Mouse (Mus musculus) urinary bladder, postnatal 10 days (tissue): Measurements from ENCODE around the gene Tnni3k.

Experiments
- DNase-seq: peaks from one replicate; pipeline ENCODE4 v3.0.0; 2022; ENCODE audit warnings: low spot score

Gene Tnni3k

DNA sequence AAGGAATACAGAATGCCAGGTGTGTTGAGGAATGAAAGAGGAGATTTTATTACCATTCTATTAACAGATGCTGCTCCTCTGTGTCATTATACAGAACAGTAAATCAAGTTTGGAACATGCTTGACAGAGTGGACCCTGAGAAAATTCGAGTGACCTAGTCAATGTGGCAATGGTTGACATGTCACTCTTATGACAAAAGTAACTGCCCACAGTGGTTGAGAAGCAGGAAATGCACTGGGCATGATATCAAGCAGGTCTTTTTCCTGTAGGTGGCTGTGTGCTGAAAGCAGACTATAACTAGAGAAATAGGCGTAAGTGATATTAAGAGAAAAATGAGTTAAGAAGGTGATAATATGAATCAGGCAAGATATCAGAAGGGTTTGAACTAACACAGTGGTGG, 105.7 kb downstream of the Tnni3k start:
- no peak for DNase-seq

DNA sequence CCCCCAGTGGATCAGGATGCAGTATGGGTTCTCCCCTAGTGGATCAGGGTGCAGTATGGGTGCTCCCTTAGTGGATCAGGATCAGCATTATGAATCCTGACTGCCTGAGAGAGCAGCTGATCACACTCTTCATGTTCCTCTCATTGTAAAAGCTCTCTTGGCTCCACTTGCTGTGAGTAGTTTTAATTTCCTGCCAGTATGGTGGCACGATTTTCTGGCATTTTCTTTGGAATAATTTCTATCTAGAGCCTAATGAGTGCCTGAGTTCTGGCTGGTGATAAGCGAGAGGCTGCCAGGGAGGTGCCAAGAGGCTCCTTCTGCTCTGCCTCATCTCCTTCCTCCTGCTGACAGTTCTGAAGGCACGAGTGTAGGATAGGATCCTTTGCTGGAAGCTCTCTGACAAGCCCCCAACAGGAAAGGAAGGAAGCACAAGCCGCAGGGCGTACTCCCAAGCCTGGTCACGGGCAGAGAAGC, 109.5 kb downstream of the Tnni3k start:
- DNase-seq, result no peak

DNA sequence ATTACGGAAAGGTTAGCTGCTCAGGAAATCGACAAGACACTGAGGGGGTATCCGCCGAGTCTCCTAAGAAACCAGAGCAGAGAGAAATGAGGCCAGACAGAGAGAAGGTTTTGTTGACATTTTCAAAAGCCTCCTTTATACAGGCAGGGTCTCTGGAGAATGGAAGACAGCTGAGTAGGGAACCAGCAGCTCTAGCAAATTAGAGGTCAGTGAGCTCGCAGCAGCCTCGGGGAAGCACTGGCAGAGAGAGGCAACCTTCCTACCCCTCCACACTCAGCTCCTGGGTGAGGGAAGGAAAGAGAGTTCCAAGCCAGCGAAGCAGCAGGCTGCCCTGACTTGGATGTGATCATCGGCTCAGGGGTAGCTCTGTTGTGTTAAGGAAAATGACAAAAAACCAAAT, 127.5 kb downstream of the Tnni3k start:
- DNase-seq, result no peak

DNA sequence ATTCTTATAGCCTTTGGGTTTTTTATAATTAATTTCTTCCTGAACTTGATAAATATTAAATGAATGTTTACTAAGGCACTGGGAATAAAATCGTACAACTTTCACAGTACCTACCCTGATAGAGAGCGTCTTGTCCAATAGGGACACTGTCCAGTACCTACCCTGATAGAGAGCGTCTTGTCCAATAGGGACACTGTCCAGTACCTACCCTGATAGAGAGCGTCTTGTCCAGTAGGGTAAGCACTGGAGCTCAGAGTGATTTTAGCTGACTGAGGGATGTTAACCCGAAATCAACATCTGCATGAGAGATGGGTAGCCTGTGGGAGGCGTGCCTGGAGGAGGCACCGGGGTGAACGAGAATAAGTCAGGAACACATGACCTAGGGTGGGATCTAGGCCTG, 130.3 kb downstream of the Tnni3k start:
- no peak for DNase-seq

GRCm38 (mm10) chr3:154915566-154915965, 139.6 kb downstream of the Tnni3k start:
- no peak for DNase-seq

- no peak for DNase-seq
Observed at GRCm38 (mm10) chr3:154913641-154914040, 141.6 kb downstream of the Tnni3k start.

- no peak for DNase-seq
Observed at GRCm38 (mm10) chr3:154896737-154897136, 158.5 kb downstream of the Tnni3k start.

GRCm38 (mm10) chr3:154893225-154893624, 162.0 kb downstream of the Tnni3k start:
- DNase-seq, result no peak

- no peak for DNase-seq
Observed at GRCm38 (mm10) chr3:154885452-154885851, 169.8 kb downstream of the Tnni3k start.

DNA sequence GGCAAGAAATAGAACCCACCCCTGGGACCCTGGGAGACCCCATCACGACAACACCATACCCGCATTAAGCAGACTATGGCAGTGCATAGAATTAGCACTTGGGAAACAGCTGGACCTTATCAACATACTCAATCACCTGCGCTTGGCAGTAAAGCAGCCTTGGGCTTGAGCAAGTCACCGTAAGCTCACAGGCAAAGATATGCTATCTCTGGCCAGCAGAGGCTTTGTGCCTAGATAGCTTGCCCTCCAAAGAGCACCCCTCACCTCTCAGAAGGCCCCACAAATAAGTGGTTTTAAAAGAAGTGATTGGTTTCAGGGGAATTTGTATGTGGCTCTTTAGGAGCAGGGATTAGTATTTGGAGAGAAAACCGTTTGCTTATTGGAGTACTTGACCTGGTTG, 170.2 kb downstream of the Tnni3k start:
- DNase-seq, result no peak

GRCm38 (mm10) chr3:154881428-154881986, 173.7 kb downstream of the Tnni3k start:
- DNase-seq, result no peak

GRCm38 (mm10) chr3:154880536-154880939, 174.7 kb downstream of the Tnni3k start:
- DNase-seq, result no peak

GRCm38 (mm10) chr3:154880108-154880507, 175.1 kb downstream of the Tnni3k start:
- DNase-seq, result no peak

DNA sequence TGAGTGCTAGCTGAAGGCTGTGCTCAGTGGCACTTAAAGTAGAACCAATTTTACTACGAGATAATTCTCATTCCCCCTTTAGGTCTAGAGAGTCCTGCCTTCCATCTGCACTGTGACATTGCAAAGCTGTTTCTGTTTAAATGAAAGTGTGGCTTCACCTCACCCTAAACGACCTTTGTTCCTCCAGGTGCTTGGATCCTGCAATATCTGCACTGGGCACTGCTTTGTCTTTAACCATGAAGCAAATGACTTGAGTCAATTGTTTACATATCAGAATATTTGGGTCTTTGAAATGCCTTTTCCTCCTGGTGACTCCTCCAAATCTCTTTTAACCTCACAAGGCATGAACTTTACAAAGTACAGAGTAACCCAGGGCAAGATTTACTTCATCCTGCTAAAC, 175.7 kb downstream of the Tnni3k start:
- no peak for DNase-seq

- DNase-seq, result no peak
Observed at GRCm38 (mm10) chr3:154879080-154879479, 176.1 kb downstream of the Tnni3k start.

GRCm38 (mm10) chr3:154868807-154869206, 186.4 kb downstream of the Tnni3k start:
- no peak for DNase-seq

DNA sequence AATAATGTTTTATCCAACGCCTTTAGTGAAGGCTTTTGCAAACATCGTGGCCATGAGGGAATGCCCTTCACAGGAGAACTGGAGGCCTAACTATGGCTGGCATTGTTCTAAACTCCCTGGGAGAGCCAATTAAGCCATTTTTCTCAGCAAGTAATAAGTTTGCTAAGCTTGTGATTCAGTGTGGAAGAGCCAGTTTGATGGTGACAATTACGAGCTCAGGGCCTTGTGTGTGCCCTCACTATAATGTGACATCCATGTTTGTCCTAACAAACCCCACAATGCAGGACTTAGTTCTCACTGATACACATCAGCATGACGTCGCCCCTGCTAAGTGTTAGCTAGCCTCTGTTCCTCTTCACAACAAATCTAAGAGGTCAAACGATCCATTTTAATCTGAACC, 193.3 kb downstream of the Tnni3k start:
- DNase-seq, result no peak

DNA sequence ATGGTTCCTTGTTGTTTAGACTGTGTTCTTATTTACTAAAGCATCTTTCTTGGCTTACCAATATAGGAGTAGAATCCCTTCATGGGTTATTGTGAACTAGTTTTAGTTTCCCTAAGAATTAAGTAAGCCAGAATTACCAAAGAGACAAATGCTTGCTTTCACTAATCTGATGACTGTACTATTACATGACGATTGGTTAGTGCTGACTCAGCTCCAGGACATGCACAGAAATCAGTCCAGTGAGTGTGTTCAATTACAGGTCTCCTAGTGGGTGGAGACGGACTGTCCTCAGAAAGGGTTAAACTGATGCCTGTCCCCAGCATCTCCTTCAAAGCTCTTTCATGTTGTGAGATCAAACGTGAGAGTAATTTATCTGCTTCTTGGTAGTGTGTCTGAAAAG, 195.5 kb downstream of the Tnni3k start:
- no peak for DNase-seq

DNA sequence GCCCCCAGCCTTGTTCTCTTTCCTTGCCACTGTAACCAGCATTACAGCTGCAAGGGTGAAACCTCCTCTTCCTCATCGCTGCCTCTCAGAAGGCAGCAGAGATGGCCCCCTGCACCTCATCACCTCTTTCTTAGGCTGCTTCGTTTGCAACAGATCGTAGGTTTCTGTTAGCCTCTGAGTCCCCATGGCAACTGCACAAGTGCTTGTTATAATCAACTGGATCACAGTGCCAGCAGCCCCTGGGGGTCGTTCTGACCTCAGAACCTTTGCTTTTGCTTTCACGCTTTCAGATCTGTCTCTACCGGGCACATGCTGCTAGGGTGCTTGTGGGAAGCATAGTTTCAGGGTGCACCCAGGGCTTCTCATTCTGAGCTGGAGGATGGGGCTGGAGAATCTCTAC, 201.9 kb downstream of the Tnni3k start:
- no peak for DNase-seq

DNA sequence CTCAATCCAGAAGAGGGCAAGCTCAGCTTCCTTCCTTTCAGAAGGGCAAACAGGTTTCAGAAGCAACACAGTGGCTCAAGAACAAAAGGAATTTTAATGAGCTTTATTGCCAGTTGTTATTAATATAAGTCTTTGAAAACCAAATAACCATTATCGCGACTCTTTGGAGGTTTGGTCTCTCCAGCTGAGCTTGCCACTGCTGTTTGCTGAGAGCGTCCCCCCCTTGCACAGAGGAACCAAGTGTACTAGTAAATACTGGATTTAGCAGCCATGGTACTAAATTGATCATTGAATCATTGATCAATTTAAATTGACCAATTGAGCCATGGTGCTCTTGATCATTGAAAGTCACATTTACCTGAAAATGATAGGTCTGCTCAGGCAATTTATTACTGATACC, 202.9 kb downstream of the Tnni3k start:
- DNase-seq, result no peak

DNA sequence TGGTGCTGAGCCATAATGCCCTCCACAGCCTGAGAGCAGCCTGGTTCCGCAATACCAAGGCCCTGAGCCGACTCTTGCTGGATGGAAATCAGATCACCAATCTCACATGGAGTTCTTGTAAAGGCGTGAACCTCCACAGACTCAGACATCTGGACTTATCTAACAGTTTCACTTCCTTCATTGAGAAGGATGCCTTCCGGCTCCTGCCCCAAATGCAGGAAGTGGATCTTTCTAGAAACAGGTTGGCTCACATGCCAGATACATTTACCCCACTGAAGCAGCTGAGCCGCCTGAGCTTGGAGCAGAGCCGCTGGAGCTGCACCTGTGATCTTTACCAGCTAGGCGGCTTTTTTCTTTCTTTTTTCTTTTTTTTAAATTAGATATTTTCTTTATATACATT, 213.0 kb downstream of the Tnni3k start:
- no peak for DNase-seq

- DNase-seq, result no peak
Observed at GRCm38 (mm10) chr3:154841076-154841475, 214.1 kb downstream of the Tnni3k start.

DNA sequence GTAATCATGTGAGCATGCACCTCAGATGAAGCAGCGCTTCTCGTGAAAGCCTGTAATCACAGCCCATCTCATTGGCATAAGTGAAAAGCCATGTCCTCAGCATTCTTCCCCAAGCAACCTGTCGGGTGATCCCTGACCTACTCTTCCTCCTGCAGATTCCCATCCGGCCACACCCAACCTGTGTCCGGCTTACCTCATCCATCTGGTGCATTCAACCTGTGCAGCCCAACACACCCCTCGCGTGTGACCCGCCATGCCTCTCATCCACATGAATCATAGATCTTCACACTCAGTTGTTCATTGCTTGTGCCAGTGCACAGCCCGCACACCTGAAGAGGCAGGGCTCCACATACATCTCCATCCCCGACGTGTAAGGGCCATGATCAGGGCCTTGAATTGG, 217.3 kb downstream of the Tnni3k start:
- no peak for DNase-seq

DNA sequence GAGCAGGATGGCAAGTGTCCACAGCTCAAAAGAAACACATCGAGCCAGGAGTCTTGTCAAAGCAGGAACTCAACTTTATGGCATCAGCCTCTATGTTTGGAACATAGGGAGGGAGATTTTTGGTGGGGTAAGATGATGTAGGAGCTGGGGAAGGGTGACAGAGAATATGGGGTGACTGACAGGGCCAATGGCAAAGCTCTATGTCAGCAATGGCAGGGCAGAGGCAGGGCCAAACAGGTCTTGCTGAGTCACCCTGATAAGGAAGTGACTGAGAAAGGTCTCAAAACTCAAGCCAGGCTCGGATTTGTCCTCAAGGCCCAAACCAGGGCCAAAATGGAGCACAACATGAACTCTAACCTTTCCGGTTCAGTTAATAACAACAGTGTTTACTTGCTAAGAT, 219.1 kb downstream of the Tnni3k start:
- DNase-seq, result no peak

- no peak for DNase-seq
Observed at GRCm38 (mm10) chr3:154834373-154834772, 220.8 kb downstream of the Tnni3k start.
